Mouse (Mus musculus) activated CD4-positive, CD25-positive, alpha-beta regulatory T cell, adult 9 weeks (primary cell): ENCODE data around the gene Psd4. TPM values are rescaled to one million over a fixed set of nuclear protein-coding genes. Genes with fewer than 3 reads are reported as not detected.

Experiments
- polyA plus RNA-seq: library from polyadenylated mRNA; unstranded; fragments of 100-300 nt; shearing (Covaris generic); gene quantifications from one replicate; pipeline ENCODE4 v1.2.1, GENCODE M21; 2017

Psd4 gene
- polyA plus RNA-seq = 204 TPM

GRCm38 (mm10) chr2:24367030-24367894 lies at the start of gene Psd4:
Gene Psd4, plus strand, starts transcription at chr2:24367580.

GRCm38 (mm10) chr2:24336545-24336944 lies 30.8 kb upstream of the Psd4 start, which contains the start of gene Il1rn:
Gene Il1rn, plus strand, starts transcription at chr2:24336853.

Other genes starting within 250 kb of the Psd4 start
- gene Il1f8, start 214.4 kb upstream of the Psd4 start, polyA plus RNA-seq = not detected
- gene Il1f9, start 181.1 kb upstream of the Psd4 start, polyA plus RNA-seq = not detected
- gene Il1f6, start 152.2 kb upstream of the Psd4 start, polyA plus RNA-seq = not detected
- gene Il1f5, start 90.6 kb upstream of the Psd4 start, polyA plus RNA-seq = not detected
- not detected for gene Il1f10, start 76.4 kb upstream of the Psd4 start, polyA plus RNA-seq
- 4.3 TPM for gene Il1rn, start 30.7 kb upstream of the Psd4 start, polyA plus RNA-seq
- gene Pax8, start 108.0 kb downstream of the Psd4 start, polyA plus RNA-seq = not detected